Mouse (Mus musculus): ENCODE results near the gene Spocd1. TPM values are rescaled to one million over a fixed set of nuclear protein-coding genes. Genes with fewer than 3 reads are reported as not detected.

The Spocd1 gene
- total RNA-seq, 1 experiment from 2014 or later, result not detected

- ATAC-seq (replicated peaks; ENCODE audit: insufficient number of reproducible peaks, low FRiP score, low TSS enrichment, poor library complexity, severe bottlenecking), result no peak
Observed at GRCm38 (mm10) chr4:129915349-129915988, 13.6 kb upstream of the Spocd1 start.

DNA sequence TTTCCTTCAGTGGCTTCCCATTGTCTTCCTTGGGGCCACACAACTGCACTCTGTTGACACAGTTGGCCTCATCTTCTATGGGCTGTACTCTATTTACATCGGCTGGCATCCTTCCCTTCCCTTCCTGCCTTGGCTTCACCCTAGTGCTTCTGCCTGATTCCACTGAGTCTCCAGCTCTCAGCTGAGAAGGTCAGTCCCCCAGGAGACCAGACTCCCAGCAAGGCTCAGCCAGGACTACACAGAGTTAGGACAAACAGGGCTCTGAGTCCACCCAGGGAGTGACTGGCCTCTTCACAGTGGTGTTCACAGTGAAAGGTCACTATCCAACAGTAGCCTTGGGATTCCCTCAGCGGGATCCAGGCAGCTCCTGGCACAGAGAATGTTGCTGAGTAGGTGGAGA lies 12.9 kb upstream of the Spocd1 start:
- ATAC-seq (replicated peaks; ENCODE audit: insufficient number of reproducible peaks, low FRiP score, low TSS enrichment, poor library complexity, severe bottlenecking), result no peak

DNA sequence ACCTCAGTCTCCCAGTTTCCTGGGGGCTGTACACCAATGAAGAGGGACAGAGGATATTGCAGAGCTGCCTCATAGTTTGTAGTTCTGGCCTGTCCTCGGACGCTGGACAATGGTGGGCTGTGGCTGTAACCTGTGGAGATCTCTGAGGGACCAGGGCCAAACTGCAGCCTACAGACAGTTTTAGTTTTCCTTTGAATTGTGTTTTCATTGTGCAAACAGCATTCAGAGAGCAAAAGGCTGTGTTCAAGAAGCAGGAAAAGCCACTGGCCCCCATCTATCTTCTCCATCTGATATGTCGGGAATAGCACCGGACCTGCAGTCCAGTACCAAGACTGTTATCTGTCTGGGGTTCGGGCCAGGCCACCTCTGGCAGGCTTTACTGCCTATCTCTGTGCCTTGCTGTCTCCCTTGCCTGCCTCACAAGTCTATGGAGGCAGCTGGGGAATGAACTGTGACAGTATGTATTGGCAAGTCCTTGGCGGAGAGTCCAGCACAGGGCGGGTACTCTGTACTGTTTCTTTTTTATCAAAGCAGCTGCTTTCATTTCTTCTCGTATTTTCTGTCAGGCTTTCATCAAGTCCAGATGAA lies 11.9 kb upstream of the Spocd1 start:
- no peak for ATAC-seq (replicated peaks; ENCODE audit: insufficient number of reproducible peaks, low FRiP score, low TSS enrichment, poor library complexity, severe bottlenecking)

DNA sequence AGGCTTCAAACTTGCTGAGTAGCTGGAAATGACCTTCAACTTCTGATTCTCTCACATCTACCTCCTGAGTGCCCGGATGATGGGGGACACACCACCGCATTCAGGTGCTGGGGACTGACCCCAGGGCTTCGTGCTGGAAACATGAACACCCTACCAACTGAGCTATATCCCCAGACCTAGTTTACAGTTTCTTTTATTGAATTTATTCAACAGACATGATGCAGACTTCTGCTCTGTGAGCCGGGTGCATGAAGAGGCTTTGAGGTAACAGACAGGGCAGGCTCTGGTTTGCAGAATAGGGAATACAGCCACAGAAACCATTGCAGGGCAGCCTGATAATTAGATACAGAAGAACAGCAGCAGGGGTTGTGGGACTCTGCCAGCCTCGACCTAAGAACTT lies 10.6 kb upstream of the Spocd1 start:
- ATAC-seq (replicated peaks; ENCODE audit: insufficient number of reproducible peaks, low FRiP score, low TSS enrichment, poor library complexity, severe bottlenecking), result no peak

GRCm38 (mm10) chr4:129918901-129919300 lies 10.1 kb upstream of the Spocd1 start:
- ATAC-seq (replicated peaks; ENCODE audit: insufficient number of reproducible peaks, low FRiP score, low TSS enrichment, poor library complexity, severe bottlenecking), result no peak

DNA sequence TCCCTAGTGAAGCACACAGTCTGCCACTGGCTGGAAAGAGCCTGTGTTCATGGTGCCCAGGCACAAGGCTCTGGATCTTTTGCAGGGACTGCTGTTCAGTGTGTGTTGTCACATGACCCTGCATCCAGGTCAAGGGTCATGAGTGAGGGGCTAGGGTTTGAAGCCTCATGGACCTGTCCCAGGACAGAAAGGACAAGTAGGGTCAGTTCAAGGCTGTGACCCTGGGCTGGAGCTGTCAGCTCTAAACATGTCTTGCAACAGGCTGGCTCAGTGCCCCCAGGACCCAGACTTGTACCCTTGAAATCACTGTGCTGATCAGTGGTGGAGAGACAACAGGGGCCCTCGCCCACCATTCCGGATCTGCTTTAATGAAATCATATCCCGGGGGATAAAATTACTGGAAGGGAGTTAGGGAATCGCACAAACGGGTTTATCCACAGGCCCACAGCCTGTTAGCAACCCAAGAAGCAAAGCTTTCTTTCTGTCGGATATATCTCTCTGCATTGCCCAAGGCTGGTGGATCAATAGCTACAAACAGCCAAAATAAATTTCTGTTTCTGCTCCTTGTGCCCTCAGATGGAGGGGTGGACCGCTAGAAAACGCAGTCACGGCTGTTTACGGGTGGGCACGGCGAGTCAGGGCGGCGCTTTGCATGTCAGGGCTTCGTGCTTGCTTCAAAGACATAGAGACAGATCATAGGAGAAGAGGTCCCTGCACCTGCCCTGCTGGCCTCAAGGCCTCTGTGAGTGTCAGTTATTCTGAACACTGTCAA lies 8.3 kb upstream of the Spocd1 start:
- no peak for ATAC-seq (replicated peaks; ENCODE audit: insufficient number of reproducible peaks, low FRiP score, low TSS enrichment, poor library complexity, severe bottlenecking)

DNA sequence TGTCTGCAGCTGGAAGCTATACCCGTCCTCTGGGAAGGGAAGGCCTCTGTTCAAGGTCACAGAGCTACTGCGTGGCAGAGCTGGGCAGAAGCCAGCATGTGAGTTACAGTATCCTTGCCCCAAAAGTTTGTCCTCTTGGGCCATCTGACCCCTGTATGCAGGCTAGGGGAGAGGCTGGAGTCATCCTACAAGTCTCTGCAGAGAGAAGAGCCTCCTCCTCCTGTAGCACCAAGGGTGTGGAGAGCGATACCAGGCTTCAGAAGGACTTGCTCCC lies 7.8 kb upstream of the Spocd1 start:
- ATAC-seq (replicated peaks; ENCODE audit: insufficient number of reproducible peaks, low FRiP score, low TSS enrichment, poor library complexity, severe bottlenecking), result no peak

- ATAC-seq (replicated peaks; ENCODE audit: insufficient number of reproducible peaks, low FRiP score, low TSS enrichment, poor library complexity, severe bottlenecking), result no peak
Observed at GRCm38 (mm10) chr4:129924143-129924542, 4.9 kb upstream of the Spocd1 start.

GRCm38 (mm10) chr4:129924694-129925093 lies 4.4 kb upstream of the Spocd1 start:
- peak; percentile 36; the same call in 1 of the 2 replicates for ATAC-seq (replicated peaks; ENCODE audit: insufficient number of reproducible peaks, low FRiP score, low TSS enrichment, poor library complexity, severe bottlenecking)

GRCm38 (mm10) chr4:129926544-129926943 lies 2.5 kb upstream of the Spocd1 start:
- no peak for ATAC-seq (replicated peaks; ENCODE audit: insufficient number of reproducible peaks, low FRiP score, low TSS enrichment, poor library complexity, severe bottlenecking)

GRCm38 (mm10) chr4:129927091-129927490 lies 2.0 kb upstream of the Spocd1 start:
- ATAC-seq (replicated peaks; ENCODE audit: insufficient number of reproducible peaks, low FRiP score, low TSS enrichment, poor library complexity, severe bottlenecking), result no peak

- peak; percentile 78 for ATAC-seq (replicated peaks; ENCODE audit: insufficient number of reproducible peaks, low FRiP score, low TSS enrichment, poor library complexity, severe bottlenecking)
Observed at GRCm38 (mm10) chr4:129928124-129928751, 811 bp upstream of the Spocd1 start.

DNA sequence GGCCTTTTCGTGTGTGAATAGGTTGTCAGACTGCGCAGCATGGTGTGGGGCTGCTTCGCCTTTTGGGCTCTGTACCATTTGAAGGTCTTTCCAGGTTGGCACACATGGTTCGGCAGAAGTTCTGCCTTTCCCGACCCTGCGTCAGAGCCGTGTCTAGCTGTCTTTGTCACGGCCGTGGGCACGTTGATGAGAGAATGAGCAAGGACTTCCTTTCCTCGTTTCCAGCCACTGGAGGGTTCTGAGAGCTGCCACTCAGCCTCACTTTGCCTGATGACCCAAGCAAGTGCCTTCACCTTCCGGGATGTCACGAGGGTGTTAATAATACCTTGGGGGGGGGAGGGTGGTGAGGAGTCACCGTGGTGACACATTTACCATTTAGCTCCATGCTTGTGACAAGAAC lies 4.6 kb downstream of the Spocd1 start:
- ATAC-seq (replicated peaks; ENCODE audit: insufficient number of reproducible peaks, low FRiP score, low TSS enrichment, poor library complexity, severe bottlenecking), result no peak

DNA sequence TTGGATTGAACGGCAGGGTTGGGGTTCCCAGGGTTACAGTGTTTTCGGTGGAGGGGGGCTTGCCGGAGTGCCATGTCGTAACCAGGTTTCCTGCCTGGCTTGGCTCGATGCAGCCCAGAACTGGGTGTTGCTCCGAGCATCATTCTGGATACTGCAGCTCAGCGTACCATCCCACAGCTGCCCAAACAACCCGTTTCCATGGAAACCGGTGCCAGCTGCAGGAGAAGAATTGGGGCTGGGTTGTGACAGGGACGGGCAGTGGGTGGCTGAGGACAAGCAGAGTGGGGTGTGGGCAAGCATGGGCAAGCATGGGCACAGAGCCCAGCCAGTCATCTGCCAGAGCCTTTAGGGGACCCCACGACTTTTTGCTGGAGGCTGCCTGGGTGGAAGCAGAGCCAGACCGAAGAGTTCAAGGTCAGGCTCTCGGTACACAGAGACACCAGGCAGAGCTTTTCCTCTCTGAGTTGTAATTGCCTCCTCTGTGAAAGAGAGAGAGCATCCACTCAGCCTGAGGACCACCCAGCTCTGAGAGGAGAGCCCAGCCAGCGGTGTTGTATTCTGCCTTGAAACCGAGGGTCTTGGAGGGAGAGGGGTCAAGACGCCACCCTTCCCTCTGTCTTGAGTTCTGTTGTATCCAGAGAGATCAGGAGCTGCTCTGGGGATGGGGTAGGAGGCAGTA lies 5.3 kb downstream of the Spocd1 start:
- ATAC-seq (replicated peaks; ENCODE audit: insufficient number of reproducible peaks, low FRiP score, low TSS enrichment, poor library complexity, severe bottlenecking), result no peak

- ATAC-seq (replicated peaks; ENCODE audit: insufficient number of reproducible peaks, low FRiP score, low TSS enrichment, poor library complexity, severe bottlenecking), result peak; percentile 47
Observed at GRCm38 (mm10) chr4:129951359-129951821, 22.3 kb downstream of the Spocd1 start.

GRCm38 (mm10) chr4:129952241-129952810 lies 23.3 kb downstream of the Spocd1 start:
- ATAC-seq (replicated peaks; ENCODE audit: insufficient number of reproducible peaks, low FRiP score, low TSS enrichment, poor library complexity, severe bottlenecking), result no peak

DNA sequence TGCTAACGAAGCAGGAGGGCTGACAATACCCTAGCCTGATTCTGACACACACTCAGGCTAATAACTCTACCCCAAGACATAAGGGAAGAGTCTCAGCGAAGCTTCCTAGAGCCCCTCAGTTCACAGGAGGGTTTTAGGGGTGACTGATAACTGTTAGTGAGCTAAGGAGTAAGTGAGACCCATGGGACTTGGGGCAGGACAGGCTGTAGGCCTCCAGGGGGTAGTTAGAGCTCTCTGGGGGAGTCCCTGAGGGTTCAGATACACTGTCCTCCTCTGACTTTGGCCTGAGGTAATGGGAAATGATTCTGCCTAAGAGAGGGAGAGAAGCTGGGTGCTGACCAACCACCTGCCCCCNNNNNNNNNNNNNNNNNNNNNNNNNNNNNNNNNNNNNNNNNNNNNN lies 25.5 kb downstream of the Spocd1 start:
- ATAC-seq (replicated peaks; ENCODE audit: insufficient number of reproducible peaks, low FRiP score, low TSS enrichment, poor library complexity, severe bottlenecking), result no peak

DNA sequence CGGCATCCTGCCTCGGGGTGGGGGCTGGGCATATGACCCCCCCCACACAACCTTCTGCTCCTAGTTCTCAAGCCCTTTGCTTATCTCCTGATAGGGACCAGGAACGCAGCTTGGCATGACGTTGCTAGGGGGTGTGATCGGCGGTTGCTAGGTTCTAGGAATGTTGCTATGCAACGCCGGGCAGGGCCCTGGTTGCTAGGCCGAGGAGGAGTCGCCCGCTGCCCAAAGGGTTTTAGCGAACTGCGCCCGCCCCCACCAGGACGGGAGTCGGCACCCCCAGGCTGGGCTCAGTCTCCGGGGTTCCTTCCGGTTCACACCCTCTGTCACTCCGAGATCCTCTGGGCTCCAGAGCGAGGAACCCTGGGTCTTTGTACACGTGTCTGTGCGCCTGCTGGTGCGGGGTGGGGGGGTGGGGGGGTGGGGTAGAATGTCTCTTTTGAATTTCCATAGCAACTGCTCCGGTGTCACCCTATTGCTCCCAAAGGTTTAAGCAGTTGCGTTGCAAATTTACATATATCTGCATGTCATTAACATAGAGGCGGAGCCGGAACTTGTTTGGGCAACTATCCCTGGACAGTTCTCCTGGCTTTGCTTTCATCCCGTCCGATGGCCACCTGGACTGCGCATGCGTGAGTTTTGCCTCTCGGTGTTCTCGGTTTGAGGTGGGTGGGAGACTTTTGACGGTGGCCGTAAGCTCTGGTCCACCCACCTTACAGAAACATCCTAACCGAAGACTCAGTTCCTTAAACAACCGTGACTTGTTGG lies 31.3 kb downstream of the Spocd1 start:
- ATAC-seq (replicated peaks; ENCODE audit: insufficient number of reproducible peaks, low FRiP score, low TSS enrichment, poor library complexity, severe bottlenecking), result peak; percentile 59
